Mouse (Mus musculus) limb, embryonic 12.5 days (tissue): ENCODE results near the gene Jmjd8. TPM values are rescaled to one million over a fixed set of nuclear protein-coding genes. Genes with fewer than 3 reads are reported as not detected.

Source experiments
- ATAC-seq: fragments of 200-750 bp; cut with Nextera tagmentation; 2 replicates; pipeline ENCODE4 v1.8.0; 2017; ENCODE audit warnings: low read depth, moderate TSS enrichment; ENCODE audit not compliant: insufficient number of reproducible peaks, insufficient read depth, low FRiP score, low TSS enrichment
- H3K27ac ChIP-seq: fragments of 300-500 bp; sonication (generic); 2 replicates; pipeline ENCODE4 v1.5.1; 2016; ENCODE audit warnings: mild to moderate bottlenecking, moderate library complexity
- H3K27me3 ChIP-seq: fragments of 300-500 bp; sonication (generic); 2 replicates; pipeline ENCODE4 v1.6.1; 2016; ENCODE audit warnings: mild to moderate bottlenecking, moderate library complexity
- H3K36me3 ChIP-seq: fragments of 300-500 bp; sonication (generic); 2 replicates; pipeline ENCODE4 v1.6.1; 2016; ENCODE audit warnings: mild to moderate bottlenecking, moderate library complexity
- H3K4me1 ChIP-seq: fragments of 300-500 bp; sonication (generic); replicated peaks from 2 replicates; pipeline ENCODE4 v1.6.1; 2016
- H3K4me2 ChIP-seq: fragments of 300-500 bp; sonication (generic); 2 replicates; pipeline ENCODE4 v1.6.1; 2016; ENCODE audit warnings: mild to moderate bottlenecking, moderate library complexity
- H3K4me3 ChIP-seq: fragments of 300-500 bp; sonication (generic); replicated peaks from 2 replicates; pipeline ENCODE4 v1.5.1; 2016; ENCODE audit warnings: mild to moderate bottlenecking
- H3K9ac ChIP-seq: fragments of 300-500 bp; sonication (generic); replicated peaks from 2 replicates; pipeline ENCODE4 v1.6.1; 2016; ENCODE audit warnings: mild to moderate bottlenecking, moderate library complexity
- H3K9me3 ChIP-seq: fragments of 300-500 bp; sonication (generic); 2 replicates; pipeline ENCODE4 v1.6.1; 2016; ENCODE audit warnings: mild to moderate bottlenecking, moderate library complexity
- WGBS: fragments of 180-500 bp; shearing (Covaris S2); methylation state at CpG from one replicate; pipeline ENCODE4 v1.1.7; 2016; 5-methylcytosine and 5-hydroxymethylcytosine counted together
- polyA plus RNA-seq: library from polyadenylated mRNA; unstranded; fragments of >200 nt; fragmentation: Nextera tagmentation; extraction: Ambion mirVana; gene quantifications from 2 replicates; pipeline ENCODE4 v1.2.1, GENCODE M21; 2016

The Jmjd8 gene
- polyA plus RNA-seq, 1 experiment from 2014 or later, result 56.4 TPM

DNA sequence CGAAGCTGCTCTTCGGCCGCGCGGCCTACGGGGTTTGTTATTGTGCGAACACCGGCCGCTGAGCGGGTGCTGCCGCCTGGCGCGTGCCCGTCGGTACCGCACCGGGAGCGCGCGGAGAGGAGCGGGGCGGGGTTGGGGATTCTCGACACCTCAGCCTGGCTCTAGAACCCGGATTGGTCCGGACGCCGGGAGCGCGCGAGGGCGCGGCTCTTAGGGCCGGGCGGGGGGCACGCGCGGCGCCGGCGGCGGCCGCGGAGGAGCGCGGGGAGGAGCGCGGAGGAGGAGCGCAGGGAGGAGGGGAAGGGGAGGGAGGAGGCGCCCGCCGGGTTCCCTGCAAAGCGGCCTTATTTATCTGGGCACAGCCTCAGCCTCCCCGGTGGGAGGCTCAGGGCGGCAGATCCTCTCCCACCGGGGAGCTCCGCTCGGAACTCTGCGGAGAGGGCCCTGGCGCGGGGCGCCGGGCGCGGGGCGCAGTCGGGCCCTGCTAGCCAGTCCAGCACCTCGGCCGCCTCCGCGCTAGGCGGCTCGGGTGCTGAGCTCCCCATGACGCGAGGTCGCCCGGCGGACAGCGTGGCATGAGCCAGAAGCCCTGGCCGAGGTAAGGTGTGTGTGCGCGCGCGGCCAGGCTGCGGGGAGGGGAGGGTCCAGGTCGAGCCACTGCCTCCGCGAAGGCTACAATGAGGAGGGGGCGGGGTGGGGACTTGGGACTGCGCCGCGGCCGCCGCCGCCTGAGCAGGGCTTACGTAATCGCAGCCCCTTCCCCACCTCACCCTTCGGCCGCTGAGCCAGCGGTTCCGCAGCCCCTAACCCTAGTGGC, 19.7 kb upstream of the Jmjd8 start, which contains the start of gene Fbxl16:
Gene Fbxl16 (plus strand): TSS at position 297 of the 817 bp plus-strand sequence.
- peak within 1 kb of the TSS; percentile 96 for H3K4me2 ChIP-seq
- peak within 1 kb of the TSS; percentile 66 for H3K9ac ChIP-seq
- under 1% methylated on average over 97 of the region's 100 CpGs for WGBS
- H3K27me3 ChIP-seq, result peaks cover 79% of the 10 kb centered on the region
- ATAC-seq, result peak; percentile 60
- peak within 1 kb of the TSS; percentile 71 for H3K4me3 ChIP-seq
- H3K9me3 ChIP-seq, result no peaks in the 10 kb centered on the region
- peaks cover 8% of the 10 kb centered on the region for H3K4me1 ChIP-seq
- H3K36me3 ChIP-seq, result no peaks in the 10 kb centered on the region
- no peak within 1 kb of the TSS for H3K27ac ChIP-seq

DNA sequence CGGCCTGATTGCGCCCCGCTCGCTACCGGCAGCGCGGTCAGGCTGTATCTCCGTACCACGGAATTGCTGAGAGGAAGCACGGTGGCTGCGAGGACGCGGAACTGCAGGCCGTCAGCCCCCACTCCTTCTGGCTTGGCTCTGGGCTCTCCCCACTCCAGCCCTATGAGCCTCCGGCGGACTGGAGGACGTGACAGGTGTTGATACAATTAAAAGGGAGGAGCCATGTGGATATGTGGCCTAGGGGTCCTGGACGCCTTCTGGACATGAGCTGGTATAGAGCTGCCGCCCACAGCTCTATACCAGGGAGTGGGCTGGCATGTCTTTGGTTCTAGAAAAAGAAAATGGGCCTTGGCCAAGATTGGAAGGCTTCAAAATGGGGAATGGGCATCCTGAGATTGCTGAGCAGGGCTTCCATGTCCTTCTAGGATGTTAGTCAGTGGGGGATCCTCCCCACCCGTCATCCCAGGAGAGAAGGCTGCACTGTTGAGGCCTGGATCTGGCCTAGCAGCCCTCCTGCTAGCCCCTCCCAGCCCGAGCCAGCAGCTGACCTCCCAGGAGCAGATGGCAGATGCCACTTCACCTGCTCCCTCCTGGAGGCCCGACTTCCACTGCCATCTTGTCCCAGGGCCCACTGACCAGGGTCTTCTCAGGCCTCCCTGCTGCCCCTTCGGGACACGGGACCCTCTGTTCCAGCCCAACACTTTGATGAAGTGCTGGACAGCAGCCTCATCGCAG, 18.9 kb upstream of the Jmjd8 start:
- Histone ChIP-seq H3K4me1 (peaks cover 8% of the 10 kb centered on the region), H3K27me3 (peaks cover 81% of the 10 kb centered on the region), H3K9ac (peak overlapping the region; percentile 66), H3K4me3 (peak overlapping the region; percentile 71), H3K4me2 (peak overlapping the region; percentile 96), H3K27ac (no peak overlapping the region), H3K36me3 (no peaks in the 10 kb centered on the region), H3K9me3 (no peaks in the 10 kb centered on the region)
- WGBS, result 12% methylated on average over 25 of the region's 25 CpGs
- ATAC-seq, result no peak; the same call in 1 of the 2 replicates

DNA sequence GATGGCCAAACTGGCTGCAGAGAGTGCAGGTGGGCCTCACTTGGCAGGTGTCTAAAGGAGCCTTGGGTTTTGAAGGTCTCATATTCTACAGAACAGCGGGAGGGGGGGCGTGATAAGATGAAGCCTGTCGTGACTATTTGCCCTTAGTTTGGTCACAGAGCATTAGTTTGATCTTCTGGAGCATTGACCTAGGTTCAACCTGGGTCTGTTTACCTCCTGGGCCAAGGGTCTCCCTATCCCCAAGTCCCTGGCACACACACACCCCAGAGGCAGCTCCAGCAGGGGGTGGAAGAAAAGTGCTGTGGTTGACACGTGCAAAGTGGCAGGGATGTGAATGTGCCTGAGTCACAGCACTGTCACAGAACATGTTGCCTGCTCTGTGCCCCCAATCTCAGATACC, 17.8 kb upstream of the Jmjd8 start:
- no peak for ATAC-seq
- 72% methylated on average over 4 of the region's 4 CpGs for WGBS
- H3K27ac ChIP-seq, result no peak overlapping the region
- H3K4me2 ChIP-seq, result no peak overlapping the region
- H3K9ac ChIP-seq, result no peak overlapping the region
- H3K4me1 ChIP-seq, result peaks cover 8% of the 10 kb centered on the region
- H3K36me3 ChIP-seq, result no peaks in the 10 kb centered on the region
- no peaks in the 10 kb centered on the region for H3K9me3 ChIP-seq
- peaks cover 83% of the 10 kb centered on the region for H3K27me3 ChIP-seq
- H3K4me3 ChIP-seq, result no peak overlapping the region

DNA sequence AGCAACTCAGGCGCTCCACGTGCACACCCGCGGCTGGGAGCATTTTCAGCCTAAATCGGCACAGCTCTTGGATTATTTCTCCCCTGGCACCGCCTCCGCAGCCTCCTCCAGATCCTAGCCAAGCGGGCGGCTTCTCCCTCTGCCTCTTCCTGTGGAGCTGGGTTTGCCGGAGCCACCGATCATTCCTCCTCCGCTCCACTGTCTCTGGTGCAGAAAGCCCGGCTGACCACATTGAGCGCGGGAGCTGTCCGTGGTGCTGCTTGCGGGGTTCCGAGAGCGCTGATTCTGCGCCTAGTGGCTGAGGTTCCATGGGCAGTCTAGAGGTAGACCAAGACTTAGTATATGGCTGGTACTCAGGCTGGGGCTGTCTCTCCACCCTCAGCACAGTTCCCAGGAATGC, 15.2 kb upstream of the Jmjd8 start:
- no peaks in the 10 kb centered on the region for H3K36me3 ChIP-seq
- WGBS, result 4% methylated on average over 20 of the region's 20 CpGs
- H3K4me2 ChIP-seq, result no peak overlapping the region
- no peak; the same call in 1 of the 2 replicates for ATAC-seq
- H3K9ac ChIP-seq, result no peak overlapping the region
- H3K4me3 ChIP-seq, result no peak overlapping the region
- H3K4me1 ChIP-seq, result peaks cover 8% of the 10 kb centered on the region
- H3K27ac ChIP-seq, result no peak overlapping the region
- peaks cover 88% of the 10 kb centered on the region for H3K27me3 ChIP-seq
- H3K9me3 ChIP-seq, result no peaks in the 10 kb centered on the region

DNA sequence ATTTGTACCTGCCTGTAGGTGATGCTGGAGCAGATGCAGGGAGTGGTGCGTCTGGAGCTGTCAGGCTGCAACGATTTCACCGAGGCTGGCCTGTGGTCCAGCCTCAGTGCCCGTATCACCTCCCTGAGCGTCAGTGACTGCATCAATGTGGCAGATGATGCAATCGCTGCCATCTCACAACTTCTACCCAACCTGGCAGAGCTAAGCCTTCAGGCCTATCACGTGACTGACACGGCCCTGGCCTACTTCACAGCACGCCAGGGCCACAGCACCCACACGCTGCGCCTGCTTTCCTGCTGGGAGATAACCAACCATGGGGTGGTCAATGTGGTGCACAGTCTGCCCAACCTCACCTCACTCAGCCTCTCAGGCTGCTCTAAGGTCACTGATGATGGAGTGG, 11.0 kb upstream of the Jmjd8 start:
- Histone ChIP-seq H3K9ac (no peak overlapping the region), H3K27me3 (peaks cover 84% of the 10 kb centered on the region), H3K9me3 (no peaks in the 10 kb centered on the region), H3K4me2 (no peak overlapping the region), H3K4me3 (no peak overlapping the region), H3K4me1 (no peaks in the 10 kb centered on the region; the same call in 1 of the 2 replicates), H3K27ac (no peak overlapping the region), H3K36me3 (no peaks in the 10 kb centered on the region)
- ATAC-seq, result no peak
- 80% methylated on average over 11 of the region's 11 CpGs for WGBS

DNA sequence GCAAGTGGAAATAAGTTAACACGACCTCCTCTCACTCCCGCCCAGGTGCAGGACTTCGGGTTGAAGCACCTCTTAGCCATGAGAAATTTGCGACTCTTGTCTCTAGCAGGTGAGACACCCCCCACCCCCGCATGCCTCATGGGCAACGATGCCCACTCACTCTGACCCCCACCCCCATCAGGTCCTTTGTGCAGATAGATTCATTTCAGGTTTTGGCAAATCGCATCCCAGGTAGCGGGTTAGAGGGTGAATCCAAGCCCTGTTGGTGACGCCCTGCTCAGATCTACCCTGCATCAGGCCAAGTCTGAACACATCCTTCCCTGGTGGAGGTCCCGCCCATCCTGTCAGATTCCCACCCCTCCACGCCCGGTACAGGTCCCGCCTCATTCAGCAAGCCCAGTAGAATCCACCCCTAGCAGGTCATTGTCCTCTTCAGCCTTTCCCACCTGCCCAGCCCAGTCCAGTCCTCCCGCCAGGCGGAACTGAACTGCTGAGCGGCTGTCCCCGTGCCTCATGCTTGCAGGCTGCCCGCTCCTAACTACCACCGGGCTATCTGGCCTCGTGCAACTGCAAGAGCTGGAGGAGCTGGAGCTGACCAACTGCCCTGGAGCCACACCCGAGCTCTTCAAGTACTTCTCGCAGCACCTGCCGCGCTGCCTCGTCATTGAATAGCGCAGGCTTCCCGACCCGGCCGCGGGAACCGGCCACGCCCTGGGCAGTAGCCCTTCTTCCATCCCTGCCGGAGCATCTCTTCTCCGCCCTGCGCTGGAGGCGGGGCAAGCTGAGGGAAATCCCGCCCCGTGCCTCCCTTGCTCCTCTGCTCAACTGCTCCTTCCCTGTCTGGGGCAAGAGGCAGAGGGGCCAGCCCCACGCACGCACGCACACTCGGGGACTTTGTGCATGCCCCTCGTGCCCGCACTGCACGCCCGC, 9.6 kb upstream of the Jmjd8 start:
- no peak overlapping the region for H3K27ac ChIP-seq
- H3K27me3 ChIP-seq, result peaks cover 72% of the 10 kb centered on the region
- no peaks in the 10 kb centered on the region for H3K36me3 ChIP-seq
- WGBS, result 6% methylated on average over 46 of the region's 46 CpGs
- H3K9ac ChIP-seq, result no peak overlapping the region; the same call in 1 of the 2 replicates
- H3K4me2 ChIP-seq, result peak overlapping the region; percentile 28
- H3K9me3 ChIP-seq, result no peaks in the 10 kb centered on the region
- ATAC-seq, result no peak
- H3K4me1 ChIP-seq, result peaks cover 4% of the 10 kb centered on the region
- peak overlapping the region; percentile 14; the same call in 1 of the 2 replicates for H3K4me3 ChIP-seq

DNA sequence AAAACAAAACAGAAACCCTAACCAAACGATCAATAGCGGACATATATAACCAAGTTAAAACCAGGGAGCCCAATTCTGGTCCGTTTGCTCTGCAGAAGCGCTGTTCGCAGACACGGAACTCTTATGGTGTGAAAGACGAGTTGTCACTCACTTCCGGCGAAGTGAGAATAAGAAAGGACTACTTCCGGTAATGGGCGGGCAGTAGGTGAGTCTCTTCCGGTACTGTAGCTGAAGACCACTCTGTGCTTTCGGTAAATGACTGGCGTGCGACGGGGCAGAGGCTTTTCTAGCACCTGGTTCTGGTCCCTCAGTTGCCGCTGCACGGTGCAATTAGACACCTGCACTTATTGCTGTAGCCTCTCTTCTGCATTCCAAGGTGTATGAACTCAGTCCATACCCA, 5.2 kb upstream of the Jmjd8 start, which contains the start of gene Wdr24:
Gene Wdr24 (plus strand): TSS at position 176 of the 400 bp plus-strand sequence.
- Histone ChIP-seq H3K4me1 (peaks cover 25% of the 10 kb centered on the region), H3K4me3 (peak within 1 kb of the TSS; percentile 53), H3K27me3 (peaks cover 38% of the 10 kb centered on the region), H3K4me2 (peak within 1 kb of the TSS; percentile 83), H3K36me3 (peaks cover 28% of the 10 kb centered on the region), H3K9ac (peak within 1 kb of the TSS; percentile 55), H3K27ac (0 out of 2 replicates have a peak within 1 kb of the TSS, but pooled peaks have one; percentile 20), H3K9me3 (no peaks in the 10 kb centered on the region)
- under 1% methylated on average over 18 of the region's 18 CpGs for WGBS
- 0 out of 2 replicates have a peak, but pooled peaks have one; percentile 23 for ATAC-seq

DNA sequence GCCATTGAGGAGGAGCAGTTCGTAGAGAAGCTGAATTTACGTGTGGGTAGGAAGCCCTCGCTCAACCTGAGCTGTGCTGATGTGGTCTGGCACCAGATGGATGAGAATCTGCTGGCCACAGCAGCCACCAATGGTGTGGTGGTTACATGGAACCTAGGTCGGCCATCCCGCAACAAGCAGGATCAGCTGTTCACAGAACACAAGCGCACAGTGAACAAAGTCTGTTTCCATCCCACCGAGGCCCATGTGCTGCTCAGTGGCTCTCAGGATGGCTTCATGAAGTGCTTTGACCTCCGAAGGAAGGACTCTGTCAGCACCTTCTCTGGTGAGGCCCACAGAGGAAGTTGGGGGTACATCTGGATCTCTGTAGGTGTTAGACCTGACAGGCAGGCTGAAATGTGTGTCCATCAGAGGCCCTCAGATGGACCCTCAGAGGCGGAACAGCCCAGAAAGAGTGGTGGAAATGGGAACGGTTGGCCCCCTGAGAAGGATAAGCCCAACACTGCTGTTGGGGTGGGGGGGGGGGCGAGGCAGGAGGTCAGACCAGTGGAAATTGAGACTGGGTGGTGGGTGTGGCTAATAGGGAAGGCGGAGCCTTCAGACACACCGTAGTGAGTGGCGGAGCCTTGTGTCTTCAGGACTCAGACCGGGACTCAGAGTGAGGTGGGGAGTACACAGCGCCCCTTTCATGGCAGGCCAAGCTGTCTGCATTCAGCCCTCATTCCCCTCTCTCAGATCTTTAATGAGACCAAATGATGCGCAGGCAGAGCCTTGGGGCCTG, 4.1 kb upstream of the Jmjd8 start:
- peaks cover 27% of the 10 kb centered on the region for H3K27me3 ChIP-seq
- no peaks in the 10 kb centered on the region for H3K9me3 ChIP-seq
- peak overlapping the region; percentile 83 for H3K4me2 ChIP-seq
- 74% methylated on average over 17 of the region's 17 CpGs for WGBS
- H3K4me1 ChIP-seq, result peaks cover 29% of the 10 kb centered on the region
- peak overlapping the region; percentile 55 for H3K9ac ChIP-seq
- H3K4me3 ChIP-seq, result peak overlapping the region; percentile 53
- ATAC-seq, result no peak
- H3K27ac ChIP-seq, result no peak overlapping the region
- H3K36me3 ChIP-seq, result peaks cover 29% of the 10 kb centered on the region

DNA sequence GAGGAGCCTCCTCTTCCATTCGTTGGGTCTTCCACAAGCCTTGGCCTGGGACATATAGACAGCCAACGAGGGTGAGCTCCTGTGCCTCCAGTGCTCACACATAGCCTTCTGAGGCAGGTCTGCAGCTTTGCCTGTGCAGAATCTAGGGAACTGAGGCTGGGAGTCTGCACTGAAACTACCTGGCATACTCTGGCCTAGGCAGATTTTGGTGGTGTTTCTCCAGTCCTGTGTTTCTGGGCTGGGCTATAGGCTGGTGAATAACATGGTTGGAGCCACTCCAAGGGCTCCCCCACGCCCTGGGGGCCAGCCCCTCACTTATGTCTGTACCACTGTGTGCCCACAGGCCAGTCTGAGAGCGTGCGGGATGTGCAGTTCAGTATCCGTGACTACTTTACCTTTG, 3.4 kb upstream of the Jmjd8 start:
- Histone ChIP-seq H3K27ac (no peak overlapping the region), H3K36me3 (peaks cover 36% of the 10 kb centered on the region), H3K4me1 (peaks cover 36% of the 10 kb centered on the region), H3K4me3 (no peak overlapping the region), H3K9ac (no peak overlapping the region), H3K9me3 (no peaks in the 10 kb centered on the region), H3K4me2 (no peak overlapping the region), H3K27me3 (peaks cover 20% of the 10 kb centered on the region)
- no peak for ATAC-seq
- WGBS, result 93% methylated on average over 6 of the region's 6 CpGs

DNA sequence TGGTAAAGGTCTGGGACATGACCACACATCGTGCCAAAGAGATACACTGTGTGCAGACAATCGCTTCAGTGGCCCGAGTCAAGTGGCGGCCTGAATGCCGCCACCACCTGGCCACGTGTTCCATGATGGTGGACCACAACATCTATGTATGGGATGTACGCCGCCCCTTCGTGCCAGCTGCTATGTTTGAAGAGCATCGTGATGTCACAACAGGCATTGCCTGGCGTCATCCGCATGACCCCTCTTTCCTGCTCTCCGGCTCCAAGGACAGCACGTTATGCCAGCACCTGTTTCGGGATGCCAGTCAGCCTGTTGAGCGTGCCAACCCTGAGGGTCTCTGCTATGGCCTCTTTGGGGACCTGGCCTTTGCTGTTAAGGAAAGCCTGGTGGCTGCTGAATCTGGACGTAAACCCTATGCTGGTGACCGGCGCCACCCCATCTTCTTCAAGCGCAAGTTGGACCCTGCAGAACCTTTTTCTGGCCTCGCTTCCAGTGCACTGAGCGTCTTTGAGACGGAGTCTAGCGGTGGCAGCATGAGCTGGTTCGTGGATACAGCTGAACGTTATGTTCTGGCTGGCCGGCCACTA, 2.6 kb upstream of the Jmjd8 start:
- Histone ChIP-seq H3K27me3 (peaks cover 13% of the 10 kb centered on the region), H3K4me1 (peaks cover 42% of the 10 kb centered on the region), H3K9me3 (no peaks in the 10 kb centered on the region), H3K9ac (no peak overlapping the region), H3K27ac (no peak overlapping the region), H3K4me2 (no peak overlapping the region), H3K4me3 (no peak overlapping the region), H3K36me3 (peaks cover 44% of the 10 kb centered on the region)
- 93% methylated on average over 27 of the region's 27 CpGs for WGBS
- ATAC-seq, result no peak
